Mouse (Mus musculus) thymus, adult 2 months (tissue): ENCODE measurements around the gene Lrrc4c. TPM values are rescaled to one million over a fixed set of nuclear protein-coding genes. Genes with fewer than 3 reads are reported as not detected.

ENCODE experiments used
- DNase-seq: peaks from one replicate; pipeline ENCODE4 v3.0.0; 2021
- H3K27ac ChIP-seq: fragments of 200-500 bp; 2 replicates; pipeline ENCODE4 v1.5.1; 2012; ENCODE audit warnings: low read length, control low read depth; ENCODE audit not compliant: control insufficient read depth, insufficient read depth
- H3K27me3 ChIP-seq: fragments of 200-500 bp; 2 replicates; pipeline ENCODE4 v1.6.1; 2012; ENCODE audit warnings: mild to moderate bottlenecking, low read length, moderate library complexity, mixed read lengths; ENCODE audit not compliant: control insufficient read depth, insufficient read depth
- H3K36me3 ChIP-seq: fragments of 200-500 bp; 2 replicates; pipeline ENCODE4 v1.6.1; 2012; ENCODE audit warnings: mild to moderate bottlenecking, low read length, moderate library complexity; ENCODE audit not compliant: control insufficient read depth, insufficient read depth
- H3K4me1 ChIP-seq: fragments of 200-500 bp; replicated peaks from 2 replicates; pipeline ENCODE4 v1.6.1; 2012; ENCODE audit warnings: low read length; ENCODE audit not compliant: control insufficient read depth, insufficient read depth
- H3K4me3 ChIP-seq: fragments of 200-500 bp; 2 replicates; pipeline ENCODE4 v1.5.1; 2012; ENCODE audit warnings: mild to moderate bottlenecking, low read length, control low read depth, moderate library complexity; ENCODE audit not compliant: control insufficient read depth, insufficient read depth
- CTCF ChIP-seq: fragments of 200-500 bp; IDR thresholded peaks from 2 replicates; pipeline ENCODE4 v1.5.1; 2012; ENCODE audit warnings: mild to moderate bottlenecking, control low read depth, low read length, moderate library complexity, borderline replicate concordance; ENCODE audit not compliant: control insufficient read depth, poor library complexity, insufficient read depth; ENCODE audit errors: extremely low read depth
- POLR2A ChIP-seq: fragments of 200-500 bp; IDR thresholded peaks from 2 replicates; pipeline ENCODE4 v1.6.1; 2012; ENCODE audit warnings: mild to moderate bottlenecking, low read length, control low read depth, moderate library complexity; ENCODE audit not compliant: control insufficient read depth, poor library complexity, insufficient read depth; ENCODE audit errors: extremely low read depth
- WGBS: fragments of 180-500 bp; shearing (Covaris S2); methylation state at CpG from one replicate; pipeline ENCODE4 v1.1.7; 2018; 5-methylcytosine and 5-hydroxymethylcytosine counted together
- polyA plus RNA-seq: library from polyadenylated mRNA; depleted of rRNA; stranded (reverse); fragments of >200 nt; gene quantifications from 2 replicates; pipeline ENCODE4 v1.2.3, GENCODE M21; 2012; rRNA removed

Lrrc4c gene
- 0.11 and 0.18 TPM in 2 replicates for polyA plus RNA-seq

GRCm38 (mm10) chr2:96317387-96318299 lies at the start of gene Lrrc4c:
TSS of gene Lrrc4c (plus strand) at chr2:96318169.
- WGBS, result 16% methylated on average over 18 of the region's 18 CpGs

GRCm38 (mm10) chr2:96275061-96275460 lies 42.9 kb upstream of the Lrrc4c start:
- H3K4me3 ChIP-seq, result no peak overlapping the region
- TF ChIP-seq POLR2A (no peak), CTCF (no peak)
- H3K27me3 ChIP-seq, result no peaks in the 10 kb centered on the region
- H3K27ac ChIP-seq, result no peak overlapping the region
- WGBS, result 92% methylated on average over 1 of the region's 1 CpGs
- H3K36me3 ChIP-seq, result no peaks in the 10 kb centered on the region
- no peaks in the 10 kb centered on the region for H3K4me1 ChIP-seq
- DNase-seq, result no peak

More at GRCm38 (mm10) chr2:96317387-96318299, at the start of gene Lrrc4c:
- no peak for DNase-seq
- Histone ChIP-seq H3K4me1 (no peaks in the 10 kb centered on the region), H3K27ac (no peak within 1 kb of the TSS), H3K27me3 (no peaks in the 10 kb centered on the region), H3K4me3 (no peak within 1 kb of the TSS), H3K36me3 (no peaks in the 10 kb centered on the region)
- TF ChIP-seq POLR2A (no peak), CTCF (no peak)

- no peak overlapping the region for H3K4me3 ChIP-seq
- H3K36me3 ChIP-seq, result no peaks in the 10 kb centered on the region
- no peak overlapping the region for H3K27ac ChIP-seq
- no peaks in the 10 kb centered on the region for H3K4me1 ChIP-seq
- no peaks in the 10 kb centered on the region for H3K27me3 ChIP-seq
- no peak for DNase-seq
- 90% methylated on average over 5 of the region's 5 CpGs for WGBS
- no peak for TF ChIP-seq CTCF
- no peak for TF ChIP-seq POLR2A
Observed at GRCm38 (mm10) chr2:96282926-96283325, 35.0 kb upstream of the Lrrc4c start.

- 78% methylated on average over 4 of the region's 4 CpGs for WGBS
- H3K4me3 ChIP-seq, result no peak overlapping the region
- H3K4me1 ChIP-seq, result no peaks in the 10 kb centered on the region
- DNase-seq, result no peak
- TF ChIP-seq CTCF (no peak), POLR2A (no peak)
- H3K27me3 ChIP-seq, result no peaks in the 10 kb centered on the region
- H3K36me3 ChIP-seq, result no peaks in the 10 kb centered on the region
- no peak overlapping the region for H3K27ac ChIP-seq
Observed at GRCm38 (mm10) chr2:96287512-96287911, 30.5 kb upstream of the Lrrc4c start.

GRCm38 (mm10) chr2:96290541-96290940 lies 27.4 kb upstream of the Lrrc4c start:
- 68% methylated on average over 1 of the region's 1 CpGs for WGBS
- no peak for DNase-seq

GRCm38 (mm10) chr2:96315034-96315433 lies 2.9 kb upstream of the Lrrc4c start:
- TF ChIP-seq POLR2A (no peak), CTCF (no peak)
- no peak for DNase-seq
- no peaks in the 10 kb centered on the region for H3K36me3 ChIP-seq
- H3K4me3 ChIP-seq, result no peak overlapping the region
- H3K27ac ChIP-seq, result no peak overlapping the region
- no peaks in the 10 kb centered on the region for H3K4me1 ChIP-seq
- H3K27me3 ChIP-seq, result no peaks in the 10 kb centered on the region
- 18% methylated on average over 5 of the region's 5 CpGs for WGBS

More at GRCm38 (mm10) chr2:96290541-96290940, 27.4 kb upstream of the Lrrc4c start:
- Histone ChIP-seq H3K36me3 (no peaks in the 10 kb centered on the region), H3K27me3 (no peaks in the 10 kb centered on the region), H3K27ac (no peak overlapping the region), H3K4me1 (no peaks in the 10 kb centered on the region), H3K4me3 (no peak overlapping the region)
- TF ChIP-seq POLR2A (no peak), CTCF (no peak)

GRCm38 (mm10) chr2:96316531-96316930 lies 1.4 kb upstream of the Lrrc4c start:
- H3K27ac ChIP-seq, result no peak overlapping the region
- TF ChIP-seq CTCF (no peak), POLR2A (no peak)
- H3K36me3 ChIP-seq, result no peaks in the 10 kb centered on the region
- WGBS, result 47% methylated on average over 1 of the region's 1 CpGs
- no peak for DNase-seq
- no peak overlapping the region for H3K4me3 ChIP-seq
- no peaks in the 10 kb centered on the region for H3K27me3 ChIP-seq
- no peaks in the 10 kb centered on the region for H3K4me1 ChIP-seq
